Mouse (Mus musculus) limb, embryonic 15.5 days (tissue): ENCODE results near the gene Ftl1-ps1. TPM values are rescaled to one million over a fixed set of nuclear protein-coding genes. Genes with fewer than 3 reads are reported as not detected.

ENCODE experiments used
- ATAC-seq: fragments of 200-750 bp; cut with Nextera tagmentation; 2 replicates; pipeline ENCODE4 v1.8.0; 2017; ENCODE audit warnings: low read depth, moderate TSS enrichment; ENCODE audit not compliant: insufficient number of reproducible peaks, low FRiP score, low TSS enrichment
- H3K27ac ChIP-seq: fragments of 300-500 bp; sonication (generic); 2 replicates; pipeline ENCODE4 v1.5.1; 2015; ENCODE audit warnings: moderate library complexity, mild to moderate bottlenecking, inconsistent platforms
- H3K27me3 ChIP-seq: fragments of 300-500 bp; sonication (generic); 2 replicates; pipeline ENCODE4 v1.6.1; 2015; ENCODE audit warnings: inconsistent platforms
- H3K36me3 ChIP-seq: fragments of 300-500 bp; sonication (generic); 2 replicates; pipeline ENCODE4 v1.6.1; 2015; ENCODE audit warnings: inconsistent platforms
- H3K4me1 ChIP-seq: fragments of 300-500 bp; sonication (generic); 2 replicates; pipeline ENCODE4 v1.6.1; 2015; ENCODE audit warnings: inconsistent platforms
- H3K4me2 ChIP-seq: fragments of 300-500 bp; sonication (generic); 2 replicates; pipeline ENCODE4 v1.6.1; 2015; ENCODE audit warnings: mild to moderate bottlenecking, inconsistent platforms
- H3K4me3 ChIP-seq: fragments of 300-500 bp; sonication (generic); 2 replicates; pipeline ENCODE4 v1.5.1; 2015; ENCODE audit warnings: mild to moderate bottlenecking, inconsistent platforms
- H3K9ac ChIP-seq: fragments of 300-500 bp; sonication (generic); 2 replicates; pipeline ENCODE4 v1.6.1; 2015; ENCODE audit warnings: inconsistent platforms
- H3K9me3 ChIP-seq: fragments of 300-500 bp; sonication (generic); 2 replicates; pipeline ENCODE4 v1.6.1; 2016; ENCODE audit warnings: inconsistent platforms
- WGBS: fragments of 180-500 bp; shearing (Covaris S2); methylation state at CpG from one replicate; pipeline ENCODE4 v1.1.7; 2015; 5-methylcytosine and 5-hydroxymethylcytosine counted together
- polyA plus RNA-seq: library from polyadenylated mRNA; unstranded; fragments of >200 nt; fragmentation: Nextera tagmentation; extraction: Ambion mirVana; gene quantifications from 2 replicates; pipeline ENCODE4 v1.2.1, GENCODE M21; 2015

Gene Ftl1-ps1
- 71.0 and 73.1 TPM in 2 replicates for polyA plus RNA-seq

DNA sequence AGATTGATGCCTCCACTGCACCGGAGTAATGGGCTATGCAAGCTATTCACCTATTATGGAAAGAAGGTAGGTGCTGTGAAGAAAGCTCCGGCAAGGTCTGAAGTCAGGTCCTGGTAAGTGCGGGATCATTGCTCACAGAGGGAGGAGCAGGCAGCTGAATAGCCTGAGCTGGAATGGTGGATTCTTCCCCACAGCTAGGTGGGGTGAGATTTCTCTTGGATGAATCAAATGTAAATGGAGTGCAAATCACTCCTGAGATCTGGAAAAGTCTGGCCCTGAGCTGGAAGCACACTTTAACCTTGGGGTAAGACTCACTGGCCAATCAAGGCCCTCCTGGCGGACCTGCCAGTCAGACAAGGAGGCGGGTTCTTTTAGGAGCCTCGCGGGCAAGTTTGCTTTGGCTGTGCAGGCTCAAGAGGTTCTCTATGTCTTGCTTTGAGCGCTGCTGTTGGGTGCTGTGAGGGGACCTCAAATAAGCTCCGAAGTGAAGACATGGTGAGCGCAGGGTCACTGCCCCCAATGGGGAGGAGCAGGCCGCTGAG is at the start of gene Ftl1-ps1:
TSS of gene Ftl1-ps1 (plus strand) at position 397 of the 542 bp plus-strand sequence.
- Histone ChIP-seq H3K9me3 (no peaks in the 10 kb centered on the region), H3K9ac (no peak within 1 kb of the TSS), H3K4me1 (no peaks in the 10 kb centered on the region), H3K36me3 (no peaks in the 10 kb centered on the region), H3K27me3 (no peaks in the 10 kb centered on the region), H3K27ac (no peak within 1 kb of the TSS), H3K4me3 (no peak within 1 kb of the TSS), H3K4me2 (no peak within 1 kb of the TSS)
- 18% methylated on average over 11 of the region's 11 CpGs for WGBS
- no peak for ATAC-seq

DNA sequence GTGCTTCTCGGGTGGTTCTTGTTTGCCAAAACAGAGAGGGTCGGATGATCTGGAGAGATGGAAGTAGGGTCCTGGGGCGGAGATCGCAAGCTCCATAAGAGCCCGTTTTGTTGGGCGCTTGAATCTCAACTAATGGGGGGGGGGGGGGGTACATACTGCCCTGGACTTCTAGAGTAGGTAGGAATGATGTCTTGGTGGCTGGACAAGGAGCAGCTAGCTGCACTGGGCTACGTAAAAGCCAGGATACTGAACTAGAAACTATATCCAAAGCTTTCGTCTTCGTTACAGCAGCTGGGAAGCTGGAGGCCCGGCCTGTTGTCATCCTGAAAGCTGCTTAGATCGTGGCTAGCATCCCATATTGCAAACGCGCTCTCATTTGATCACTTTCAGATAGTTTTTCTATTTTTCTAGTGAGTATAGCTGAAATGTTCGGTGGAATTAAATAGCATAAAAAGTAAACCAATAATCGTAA is 49.0 kb upstream of the Ftl1-ps1 start:
- peaks cover 16% of the 10 kb centered on the region; the same call in 1 of the 2 replicates for H3K36me3 ChIP-seq
- H3K27me3 ChIP-seq = no peaks in the 10 kb centered on the region
- ATAC-seq = peak; percentile 20; the same call in 1 of the 2 replicates
- no peaks in the 10 kb centered on the region for H3K9me3 ChIP-seq
- under 1% methylated on average over 15 of the region's 15 CpGs for WGBS
- H3K4me2 ChIP-seq = peak overlapping the region; percentile 38
- peak overlapping the region; percentile 78 for H3K4me3 ChIP-seq
- peaks cover 10% of the 10 kb centered on the region for H3K4me1 ChIP-seq
- H3K9ac ChIP-seq = peak overlapping the region; percentile 82
- H3K27ac ChIP-seq = peak overlapping the region; percentile 88

DNA sequence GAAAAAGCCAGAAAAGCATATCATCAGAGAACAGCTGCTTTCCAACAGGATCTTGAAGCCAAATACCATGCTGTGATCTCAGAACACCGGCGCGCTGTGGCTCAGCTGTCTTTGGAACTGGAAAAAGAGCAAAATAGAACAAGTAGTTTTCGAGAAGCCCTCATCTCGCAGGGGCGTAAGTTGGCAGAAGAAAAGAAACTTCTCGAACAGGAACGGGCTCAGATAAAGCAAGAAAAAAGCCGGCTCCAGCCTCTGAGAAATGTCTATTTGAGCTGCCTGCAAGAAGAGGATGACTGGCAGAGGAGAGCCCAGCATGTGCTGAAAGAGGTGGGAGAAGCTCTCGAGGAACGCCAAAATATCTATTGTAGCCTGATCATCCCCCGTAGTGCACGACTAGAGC is 43.0 kb upstream of the Ftl1-ps1 start:
- Histone ChIP-seq H3K36me3 (peaks cover 67% of the 10 kb centered on the region), H3K4me3 (no peak overlapping the region), H3K4me2 (no peak overlapping the region), H3K27ac (no peak overlapping the region), H3K9ac (no peak overlapping the region), H3K4me1 (no peaks in the 10 kb centered on the region), H3K27me3 (no peaks in the 10 kb centered on the region), H3K9me3 (no peaks in the 10 kb centered on the region)
- ATAC-seq = no peak
- WGBS = 95% methylated on average over 13 of the region's 13 CpGs

DNA sequence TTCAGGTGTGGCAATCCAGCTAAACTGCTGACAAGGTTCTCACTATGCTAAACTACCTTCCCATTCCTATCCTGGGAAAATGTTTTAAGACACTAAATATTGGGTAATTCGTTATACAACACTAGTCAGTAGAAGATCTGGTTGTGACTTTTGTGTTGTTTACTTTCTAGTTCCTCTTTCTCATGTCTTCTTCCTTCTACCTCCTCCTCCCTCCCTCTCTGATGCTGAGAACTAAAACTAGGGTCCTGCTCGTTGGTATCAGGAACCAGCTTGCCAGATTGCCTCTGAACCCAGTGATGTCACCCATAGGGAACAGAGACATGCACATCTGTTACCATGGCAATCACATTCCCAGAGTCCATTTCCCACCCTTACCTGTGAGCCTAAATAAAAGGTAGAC is 37.3 kb upstream of the Ftl1-ps1 start:
- H3K36me3 ChIP-seq = peaks cover 43% of the 10 kb centered on the region
- WGBS = 76% methylated on average over 2 of the region's 2 CpGs
- no peaks in the 10 kb centered on the region for H3K4me1 ChIP-seq
- H3K4me3 ChIP-seq = no peak overlapping the region
- H3K27me3 ChIP-seq = no peaks in the 10 kb centered on the region
- ATAC-seq = no peak
- no peak overlapping the region for H3K4me2 ChIP-seq
- H3K9me3 ChIP-seq = no peaks in the 10 kb centered on the region
- H3K9ac ChIP-seq = no peak overlapping the region
- H3K27ac ChIP-seq = no peak overlapping the region

DNA sequence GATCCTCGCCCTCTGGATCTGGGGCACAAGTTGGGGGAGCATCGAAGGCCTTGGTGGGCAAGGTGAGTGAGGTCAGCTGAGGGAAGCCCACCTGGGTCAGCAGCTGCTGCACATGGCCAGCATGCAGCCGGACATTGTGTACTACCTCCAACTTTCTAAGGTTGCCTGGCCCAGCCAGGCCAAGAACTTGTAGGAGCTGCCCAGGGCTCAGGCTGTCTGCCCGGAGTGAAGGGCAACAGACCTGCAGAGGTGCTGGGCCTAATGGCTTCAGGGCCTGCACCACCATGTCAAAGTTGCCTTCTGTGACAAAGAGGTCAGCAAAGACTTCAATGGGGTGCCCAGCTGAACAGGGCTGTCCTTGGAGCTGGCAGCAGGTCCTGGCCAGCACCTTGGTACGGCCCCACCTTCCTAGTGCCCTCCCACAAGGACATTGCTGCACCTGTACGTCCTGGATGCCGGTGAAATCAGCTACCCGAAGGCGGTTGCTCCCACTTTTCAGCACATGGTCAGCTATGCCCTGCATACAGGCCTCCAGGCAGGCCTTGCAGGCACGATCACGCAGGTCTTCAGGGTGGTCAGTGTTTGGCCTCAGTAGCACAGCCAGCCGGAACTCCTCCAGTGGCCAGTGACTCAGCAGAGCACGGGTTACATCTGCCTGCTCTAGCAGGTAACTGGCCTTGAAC is 36.2 kb upstream of the Ftl1-ps1 start:
- Histone ChIP-seq H3K4me2 (no peak overlapping the region), H3K36me3 (peaks cover 36% of the 10 kb centered on the region), H3K9me3 (no peaks in the 10 kb centered on the region), H3K4me3 (no peak overlapping the region), H3K4me1 (no peaks in the 10 kb centered on the region), H3K27ac (no peak overlapping the region), H3K27me3 (no peaks in the 10 kb centered on the region), H3K9ac (no peak overlapping the region)
- 0 out of 2 replicates have a peak, but pooled peaks have one; percentile 11 for ATAC-seq
- 87% methylated on average over 13 of the region's 13 CpGs for whole genome bisulfite sequencing

DNA sequence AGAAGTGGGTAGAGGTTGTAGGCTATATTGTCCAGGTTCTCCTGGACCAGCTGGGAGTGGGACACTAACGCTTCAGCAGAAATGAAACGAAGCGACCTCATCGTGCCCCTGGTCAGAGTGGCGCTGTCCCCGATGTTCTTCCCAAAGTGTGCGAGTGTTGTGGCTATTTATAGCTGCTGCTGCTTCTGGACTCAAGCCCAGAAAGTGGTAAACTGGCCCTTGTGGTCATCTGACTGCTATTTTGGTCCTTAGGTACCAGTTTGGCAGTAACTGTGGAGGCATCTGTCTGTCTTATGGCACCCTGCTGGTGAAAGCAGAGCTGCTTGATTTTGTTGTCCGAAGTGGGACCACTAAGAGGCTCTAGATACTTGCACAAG is 35.6 kb upstream of the Ftl1-ps1 start, which contains the start of gene Lrrc14b:
TSS of gene Lrrc14b (minus strand) at position 147 of the 377 bp plus-strand sequence.
- no peak within 1 kb of the TSS for H3K9ac ChIP-seq
- WGBS = 67% methylated on average over 8 of the region's 8 CpGs
- 0 out of 2 replicates have a peak, but pooled peaks have one; percentile 5 for ATAC-seq

DNA sequence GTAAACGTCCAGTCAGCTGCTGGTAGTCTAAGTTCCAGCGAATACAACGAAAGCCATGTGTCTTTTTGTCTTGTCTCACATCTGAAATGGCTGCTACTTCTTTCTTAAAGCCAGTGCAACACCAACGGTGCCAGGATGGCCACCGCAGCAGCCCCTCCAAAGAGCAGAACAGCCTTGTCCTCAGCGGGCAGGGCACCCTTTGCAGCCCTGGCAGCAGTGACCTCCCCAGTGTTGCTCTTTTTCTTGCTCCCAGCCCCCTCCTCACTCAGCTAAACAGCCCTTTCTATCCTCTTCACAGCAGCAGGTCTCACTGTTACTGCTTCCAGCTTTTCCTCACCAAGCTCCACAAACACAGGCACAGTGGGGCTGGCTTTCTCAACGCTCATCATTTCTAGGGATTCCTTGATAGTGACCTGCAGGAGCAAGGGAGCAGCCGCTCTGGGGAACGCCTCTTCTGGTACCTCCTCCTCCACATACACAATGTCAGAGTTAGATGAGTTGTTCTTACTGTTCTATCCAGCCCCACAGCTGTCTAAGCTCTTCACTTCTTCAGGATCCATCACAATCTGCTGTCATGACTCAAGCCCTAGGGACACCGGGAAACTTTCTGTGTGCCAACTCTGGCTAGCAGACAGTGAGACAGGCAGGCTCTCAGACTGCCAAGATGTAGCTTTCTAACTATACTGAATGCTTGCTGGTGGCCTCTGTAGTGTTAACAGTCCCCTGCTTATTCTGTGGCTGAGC is 17.8 kb upstream of the Ftl1-ps1 start:
- Histone ChIP-seq H3K36me3 (no peaks in the 10 kb centered on the region), H3K27ac (no peak overlapping the region), H3K27me3 (no peaks in the 10 kb centered on the region), H3K9ac (no peak overlapping the region), H3K4me1 (0 out of 2 replicates have a peak, but pooled peaks cover 6% of the 10 kb centered on the region), H3K4me3 (no peak overlapping the region), H3K9me3 (no peaks in the 10 kb centered on the region), H3K4me2 (no peak overlapping the region)
- 50% methylated on average over 10 of the region's 10 CpGs for WGBS
- no peak for ATAC-seq

More for the DNA sequence above, 35.6 kb upstream of the Ftl1-ps1 start, which contains the start of gene Lrrc14b:
- Histone ChIP-seq H3K9me3 (no peaks in the 10 kb centered on the region), H3K36me3 (peaks cover 31% of the 10 kb centered on the region), H3K4me2 (no peak within 1 kb of the TSS), H3K27me3 (no peaks in the 10 kb centered on the region), H3K27ac (no peak within 1 kb of the TSS), H3K4me1 (no peaks in the 10 kb centered on the region), H3K4me3 (no peak within 1 kb of the TSS)

DNA sequence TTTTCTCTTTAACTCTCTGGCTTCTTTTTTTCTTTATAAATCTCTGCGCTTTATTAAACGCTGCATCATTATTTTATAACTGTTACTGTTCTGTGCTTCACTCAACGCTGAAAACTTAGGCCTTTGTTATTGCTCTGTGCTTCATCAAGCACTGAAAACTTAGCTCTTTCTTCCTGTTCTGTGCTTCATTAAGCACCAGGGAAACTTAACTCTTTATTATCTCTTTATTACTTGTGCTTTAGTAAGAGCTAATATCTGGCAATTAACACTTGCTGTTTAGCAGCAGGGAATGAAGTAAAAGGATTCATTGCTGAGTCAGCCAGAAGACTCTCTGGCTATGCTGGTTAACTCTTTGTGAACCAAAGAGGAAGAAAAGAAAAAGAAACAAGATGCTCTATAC is 17.2 kb upstream of the Ftl1-ps1 start:
- H3K36me3 ChIP-seq = no peaks in the 10 kb centered on the region
- no peaks in the 10 kb centered on the region for H3K9me3 ChIP-seq
- H3K4me2 ChIP-seq = no peak overlapping the region
- no peak overlapping the region for H3K9ac ChIP-seq
- 24% methylated on average over 3 of the region's 3 CpGs for WGBS
- 0 out of 2 replicates have a peak, but pooled peaks cover 6% of the 10 kb centered on the region for H3K4me1 ChIP-seq
- no peak overlapping the region for H3K4me3 ChIP-seq
- ATAC-seq = no peak
- no peaks in the 10 kb centered on the region for H3K27me3 ChIP-seq
- H3K27ac ChIP-seq = no peak overlapping the region

DNA sequence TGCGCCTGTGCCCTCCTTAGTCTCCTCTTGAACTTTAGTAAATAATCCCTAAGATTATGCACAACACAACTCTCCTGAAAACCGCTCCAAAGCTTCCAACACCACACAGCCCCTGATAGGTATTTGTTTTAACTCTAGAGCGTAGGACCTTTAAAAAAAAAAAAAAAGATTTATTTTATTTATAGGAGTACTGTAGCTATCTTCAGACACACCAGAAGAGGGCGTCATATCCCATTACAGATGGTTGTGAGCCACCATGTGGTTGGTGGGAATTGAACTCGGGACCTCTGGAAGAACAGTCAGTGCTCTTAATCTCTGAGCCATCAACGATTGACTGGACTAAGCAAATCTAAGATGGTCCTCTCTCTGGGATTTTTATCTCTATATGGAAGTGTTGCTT is 9.8 kb upstream of the Ftl1-ps1 start:
- H3K9ac ChIP-seq = no peak overlapping the region

DNA sequence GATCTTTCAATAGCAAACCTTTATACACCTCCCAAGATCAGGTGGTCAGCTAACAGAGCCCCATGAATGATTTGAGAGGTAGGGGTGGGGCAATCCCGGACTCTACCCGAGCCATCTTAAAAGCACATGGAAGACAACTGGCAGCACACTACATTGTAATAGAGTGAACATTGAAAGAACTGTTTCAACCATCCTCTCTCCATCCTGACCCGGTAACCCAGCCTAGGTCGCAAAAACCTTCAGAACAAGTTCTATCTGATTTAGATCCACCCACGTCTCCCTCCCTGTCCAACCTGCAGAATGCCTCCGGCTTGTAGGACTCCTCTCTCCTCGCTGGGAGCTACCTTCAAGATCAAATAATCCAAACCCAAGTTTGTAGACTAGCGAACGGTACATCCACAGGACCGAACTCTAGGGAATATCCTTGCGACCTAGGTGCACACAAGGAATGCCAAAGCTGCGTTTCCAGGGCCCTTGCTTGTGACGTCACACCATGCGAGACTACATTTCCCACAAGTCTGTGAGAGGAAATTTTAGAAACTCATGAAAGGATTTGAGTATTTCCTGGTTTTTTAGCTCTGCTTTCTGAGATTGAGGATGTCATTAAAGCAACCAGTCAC is 9.0 kb upstream of the Ftl1-ps1 start, which contains the start of gene Zfp72:
TSS of gene Zfp72 (minus strand) at position 466 of the 620 bp plus-strand sequence.
- H3K27me3 ChIP-seq = no peaks in the 10 kb centered on the region
- ATAC-seq = peak; percentile 71; the same call in 1 of the 2 replicates
- peak within 1 kb of the TSS; percentile 58 for H3K4me2 ChIP-seq
- H3K4me3 ChIP-seq = peak within 1 kb of the TSS; percentile 54
- 2% methylated on average over 14 of the region's 14 CpGs for WGBS
- H3K9ac ChIP-seq = peak within 1 kb of the TSS; percentile 35; the same call in 1 of the 2 replicates
- H3K36me3 ChIP-seq = no peaks in the 10 kb centered on the region
- H3K27ac ChIP-seq = no peak within 1 kb of the TSS
- no peaks in the 10 kb centered on the region for H3K9me3 ChIP-seq
- peaks cover 6% of the 10 kb centered on the region; the same call in 1 of the 2 replicates for H3K4me1 ChIP-seq

More for the DNA sequence above, 9.8 kb upstream of the Ftl1-ps1 start:
- H3K27me3 ChIP-seq = no peaks in the 10 kb centered on the region
- WGBS = 67% methylated on average over 6 of the region's 6 CpGs
- no peaks in the 10 kb centered on the region for H3K9me3 ChIP-seq
- H3K36me3 ChIP-seq = no peaks in the 10 kb centered on the region
- peak overlapping the region; percentile 58 for H3K4me2 ChIP-seq
- ATAC-seq = no peak
- peaks cover 6% of the 10 kb centered on the region; the same call in 1 of the 2 replicates for H3K4me1 ChIP-seq
- no peak overlapping the region for H3K27ac ChIP-seq
- peak overlapping the region; percentile 54 for H3K4me3 ChIP-seq

DNA sequence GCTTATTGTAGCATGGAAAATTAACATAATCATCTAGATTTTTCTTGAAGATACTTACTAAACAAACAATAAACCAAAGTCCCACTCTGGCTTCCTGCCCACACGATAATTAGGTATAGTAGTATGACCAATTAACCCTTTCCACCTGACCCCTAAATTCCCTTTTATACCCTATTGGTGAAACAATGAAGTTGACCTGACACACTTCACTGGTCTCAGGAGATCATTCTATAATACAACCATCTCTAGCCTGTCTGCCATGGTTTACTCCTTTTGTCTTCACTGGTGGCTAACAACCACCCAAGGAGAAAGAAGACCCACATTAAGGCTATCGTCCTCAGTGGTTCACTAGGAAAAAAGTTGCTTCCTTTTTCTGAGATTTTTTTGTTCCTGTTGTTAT is 8.3 kb upstream of the Ftl1-ps1 start:
- Histone ChIP-seq H3K36me3 (no peaks in the 10 kb centered on the region), H3K9ac (no peak overlapping the region), H3K4me1 (peaks cover 6% of the 10 kb centered on the region; the same call in 1 of the 2 replicates), H3K9me3 (no peaks in the 10 kb centered on the region), H3K4me3 (no peak overlapping the region), H3K27me3 (no peaks in the 10 kb centered on the region), H3K4me2 (no peak overlapping the region), H3K27ac (no peak overlapping the region)
- 72% methylated on average over 2 of the region's 2 CpGs for WGBS
- no peak; the same call in 1 of the 2 replicates for ATAC-seq
